Mouse (Mus musculus) yolk sac, embryonic 10.5 days (tissue): ENCODE results near the gene Itprip.

Experiments
- DNase-seq: peaks from one replicate; pipeline ENCODE4 v3.0.0-alpha.2; 2017; ENCODE audit warnings: low spot score

Gene Itprip

DNA sequence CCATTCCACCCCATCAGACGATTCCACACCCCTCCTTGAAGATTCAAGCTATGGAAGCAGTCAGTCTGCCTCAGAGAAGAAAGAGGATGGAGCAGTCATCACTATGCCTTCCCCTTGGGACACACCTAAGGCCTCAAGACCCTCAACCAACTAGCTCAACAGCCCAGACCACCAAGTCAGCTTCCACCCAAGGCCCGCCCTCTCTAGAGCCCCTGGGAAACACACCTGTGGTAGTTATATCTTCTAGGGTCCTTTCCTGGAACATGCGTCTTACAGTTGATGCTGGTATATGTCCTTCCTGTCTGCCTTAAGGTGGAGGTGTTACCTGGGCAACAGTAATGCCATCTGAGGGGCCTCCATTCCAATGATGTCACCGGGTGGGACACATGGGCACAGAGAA is 4.9 kb downstream of the Itprip start:
- no peak for DNase-seq

GRCm38 (mm10) chr19:47913344-47913743 is 5.8 kb downstream of the Itprip start:
- DNase-seq, result no peak

- no peak for DNase-seq
Observed at GRCm38 (mm10) chr19:47910751-47911150, 8.3 kb downstream of the Itprip start.

- DNase-seq, result no peak
Observed at GRCm38 (mm10) chr19:47910117-47910618, 8.9 kb downstream of the Itprip start.

GRCm38 (mm10) chr19:47909387-47910116 is 9.5 kb downstream of the Itprip start:
- peak; percentile 23 for DNase-seq

DNA sequence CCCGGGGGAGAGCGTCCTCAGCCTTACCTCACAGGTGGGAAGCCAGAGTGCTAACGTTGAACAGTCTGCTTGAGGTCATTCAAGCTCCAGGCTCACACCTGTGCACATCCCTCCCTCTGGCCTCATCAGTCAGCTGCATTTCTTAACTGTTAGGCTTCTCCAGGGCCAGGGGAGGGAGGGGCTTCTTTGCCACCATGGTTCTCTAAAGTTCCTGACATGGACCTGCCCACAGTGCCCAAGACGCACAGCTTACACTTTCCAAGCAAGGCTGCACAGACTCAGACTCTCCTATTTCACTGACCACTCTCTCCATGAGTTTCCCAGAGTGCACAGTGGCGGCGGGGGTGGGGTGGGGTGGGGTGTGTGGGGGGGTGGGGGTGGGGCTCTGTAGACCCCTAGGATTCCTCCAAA is 10.1 kb downstream of the Itprip start:
- no peak for DNase-seq

DNA sequence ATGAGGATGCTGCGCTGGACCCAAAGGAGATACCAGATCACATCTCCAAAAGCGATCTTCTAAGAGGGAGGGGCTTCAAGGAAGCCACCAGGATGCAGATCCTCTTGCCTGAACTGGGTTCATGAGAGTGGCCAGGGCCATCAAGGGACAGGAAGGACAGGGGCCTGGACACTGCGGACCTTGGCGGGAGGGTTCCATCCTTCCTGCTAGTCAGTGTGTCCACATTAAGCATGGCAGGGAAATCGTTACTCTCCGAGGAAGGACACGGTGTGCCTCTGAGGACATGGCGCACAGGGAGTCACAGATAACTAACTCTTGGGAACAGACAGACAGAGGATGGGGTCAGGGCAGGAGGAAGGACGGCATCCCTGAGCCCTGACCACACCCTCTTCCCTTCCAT is 11.5 kb downstream of the Itprip start:
- no peak for DNase-seq

DNA sequence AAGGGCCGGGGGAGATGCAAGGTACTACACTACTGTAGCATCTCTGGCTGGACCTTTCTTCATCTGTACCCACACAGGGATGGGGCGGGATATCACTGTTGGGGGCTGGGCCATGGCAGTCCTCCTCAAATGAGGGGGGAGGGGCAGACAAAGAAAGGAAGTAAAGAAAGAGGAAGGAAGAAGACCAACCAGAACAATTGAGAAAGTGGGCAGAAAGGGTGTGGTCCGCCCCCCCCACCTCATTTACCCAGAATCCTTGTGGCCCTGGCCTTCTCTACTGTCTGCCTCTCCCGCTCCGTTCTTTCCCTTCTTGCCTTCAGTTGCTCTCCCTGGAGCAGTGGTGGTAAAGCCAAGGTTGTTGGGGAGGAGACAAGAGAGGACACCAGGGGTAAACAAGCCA is 13.5 kb downstream of the Itprip start:
- no peak for DNase-seq

GRCm38 (mm10) chr19:47905081-47905480 is 14.0 kb downstream of the Itprip start:
- DNase-seq, result no peak

DNA sequence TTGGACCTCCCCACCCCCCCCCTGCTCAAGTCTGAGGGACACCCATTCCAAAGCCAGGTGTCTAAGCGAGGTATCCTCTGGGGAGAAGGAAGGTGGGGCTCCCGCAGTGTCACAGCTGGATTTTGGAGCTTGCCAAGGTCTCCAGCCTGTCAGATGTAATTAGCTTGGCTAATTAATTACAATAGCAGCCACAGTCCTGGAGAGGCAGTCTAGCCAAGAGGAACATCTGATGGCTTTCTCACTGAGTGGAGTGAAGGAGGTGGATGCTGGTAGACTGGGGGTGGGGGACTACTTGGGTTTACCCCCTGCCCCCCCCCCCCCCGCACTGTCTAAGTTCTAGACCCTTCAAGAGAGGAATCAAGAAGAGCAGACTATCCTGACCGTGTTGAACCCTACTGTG is 15.4 kb downstream of the Itprip start:
- DNase-seq, result no peak

- no peak for DNase-seq
Observed at GRCm38 (mm10) chr19:47902316-47903201, 16.5 kb downstream of the Itprip start.

DNA sequence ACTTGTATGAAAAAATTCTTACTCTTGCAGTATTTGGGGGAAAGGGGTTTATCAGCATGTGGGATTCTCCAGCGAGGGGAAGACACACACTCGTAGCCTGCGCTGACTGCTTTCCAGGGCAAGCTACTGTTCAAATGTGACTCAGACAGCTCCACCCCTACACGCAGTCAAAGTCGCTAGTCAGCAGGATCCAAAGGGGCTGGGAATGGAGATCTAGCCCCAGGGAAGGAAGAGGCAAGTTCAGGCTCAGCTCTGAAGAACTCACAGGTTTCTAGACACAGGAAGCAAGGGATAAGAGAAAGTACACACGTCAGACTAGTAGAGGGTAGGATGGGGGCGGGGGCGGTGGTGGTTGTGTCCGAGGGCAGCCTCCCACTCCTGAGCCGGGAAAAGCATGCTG is 18.5 kb downstream of the Itprip start:
- no peak for DNase-seq

- DNase-seq, result no peak
Observed at GRCm38 (mm10) chr19:47900012-47900411, 19.1 kb downstream of the Itprip start.

DNA sequence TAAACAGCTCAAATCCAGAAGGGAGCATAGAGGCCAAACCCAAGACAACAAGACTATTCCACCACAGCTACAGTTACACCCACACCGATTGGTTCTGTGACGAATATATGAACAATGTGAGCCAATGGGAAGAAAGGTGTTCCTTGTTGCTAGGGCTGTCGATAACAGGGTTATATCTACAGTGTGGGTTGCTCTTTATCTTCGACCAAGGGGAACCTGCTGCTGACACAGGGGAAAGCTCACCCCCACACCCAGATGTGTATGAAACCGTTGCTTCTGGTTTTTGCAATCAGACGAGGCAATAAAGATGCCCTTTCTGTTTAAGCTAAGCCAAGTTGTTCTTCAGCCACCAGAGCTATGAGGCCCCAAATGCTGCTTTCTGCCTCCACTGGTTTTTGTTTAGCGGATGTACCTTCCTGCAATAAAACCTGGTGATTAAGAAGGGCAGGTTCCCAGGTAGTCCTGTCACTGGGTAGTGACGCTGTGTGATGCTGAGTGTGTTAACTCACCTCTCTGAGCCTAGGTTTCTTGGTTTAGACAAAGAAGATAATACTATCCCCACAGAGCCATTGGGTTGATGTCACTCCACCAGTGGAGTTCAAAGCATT is 20.5 kb downstream of the Itprip start:
- no peak for DNase-seq

- no peak for DNase-seq
Observed at GRCm38 (mm10) chr19:47893092-47893491, 26.0 kb downstream of the Itprip start.

DNA sequence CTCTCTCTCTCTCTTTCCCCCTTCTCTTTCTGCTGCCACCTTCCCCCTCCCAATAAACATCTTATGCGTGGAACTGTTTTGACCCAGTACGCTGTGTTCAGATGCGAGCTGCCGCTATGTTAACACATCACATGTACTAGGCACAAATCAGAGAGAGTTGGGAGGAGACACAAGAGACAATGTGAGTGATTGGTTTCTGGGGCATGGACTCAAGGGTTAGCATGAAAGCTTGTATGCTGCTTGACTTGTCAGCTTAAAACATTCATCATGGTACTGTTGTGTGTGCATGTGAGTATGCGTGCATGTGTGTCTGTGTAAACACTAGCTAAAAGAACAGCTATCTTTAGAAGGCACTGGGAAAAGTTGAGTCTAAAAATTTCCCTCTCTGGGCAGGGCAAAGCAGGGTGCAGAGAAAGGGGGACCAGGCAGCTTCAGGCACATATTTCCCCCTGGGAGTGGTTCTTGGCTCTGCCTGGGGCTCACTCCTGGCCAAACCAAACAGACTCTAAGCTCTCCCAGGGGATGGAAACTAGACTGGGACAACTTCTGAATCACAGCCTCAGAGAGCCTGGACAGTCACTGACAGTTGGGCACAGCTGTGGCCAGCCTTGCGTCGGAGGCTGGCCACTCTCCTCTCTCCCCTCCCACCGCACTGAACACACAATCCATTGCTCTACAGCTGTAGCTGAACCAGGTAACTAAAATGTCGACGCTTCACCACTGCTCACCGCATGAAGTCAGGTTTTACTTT is 27.4 kb downstream of the Itprip start:
- DNase-seq, result no peak

GRCm38 (mm10) chr19:47890489-47891130 is 28.5 kb downstream of the Itprip start:
- DNase-seq, result peak; percentile 29

- DNase-seq, result no peak
Observed at GRCm38 (mm10) chr19:47888037-47888436, 31.1 kb downstream of the Itprip start.

GRCm38 (mm10) chr19:47887417-47887816 is 31.7 kb downstream of the Itprip start:
- DNase-seq, result no peak

GRCm38 (mm10) chr19:47886617-47887016 is 32.5 kb downstream of the Itprip start:
- DNase-seq, result peak; percentile 8

- no peak for DNase-seq
Observed at GRCm38 (mm10) chr19:47885886-47886285, 33.2 kb downstream of the Itprip start.
